Mouse (Mus musculus) lung, embryonic 14.5 days (tissue): ENCODE measurements around the gene Stk38. TPM values are rescaled to one million over a fixed set of nuclear protein-coding genes. Genes with fewer than 3 reads are reported as not detected.

Experiments
- ATAC-seq: fragments of 200-750 bp; cut with Nextera tagmentation; 2 replicates; pipeline ENCODE4 v1.8.0; 2017; ENCODE audit warnings: mild to moderate bottlenecking, moderate TSS enrichment, moderate library complexity; ENCODE audit not compliant: insufficient read depth
- DNase-seq: peaks from one replicate; pipeline ENCODE4 v3.0.0-alpha.2; 2015
- H3K27ac ChIP-seq: fragments of 300-500 bp; sonication (generic); 2 replicates; pipeline ENCODE4 v1.5.1; 2014; ENCODE audit warnings: low read depth, mild to moderate bottlenecking, moderate library complexity
- H3K27me3 ChIP-seq: fragments of 300-500 bp; sonication (generic); 2 replicates; pipeline ENCODE4 v1.6.1; 2014; ENCODE audit warnings: low read length, control low read depth; ENCODE audit not compliant: insufficient read depth
- H3K36me3 ChIP-seq: fragments of 300-500 bp; sonication (generic); 2 replicates; pipeline ENCODE4 v1.6.1; 2014; ENCODE audit warnings: control low read depth; ENCODE audit not compliant: insufficient read depth
- H3K4me1 ChIP-seq: fragments of 300-500 bp; sonication (generic); 2 replicates; pipeline ENCODE4 v1.6.1; 2014; ENCODE audit warnings: antibody characterized with exemption, control low read depth; ENCODE audit not compliant: insufficient read depth
- H3K4me2 ChIP-seq: fragments of 300-500 bp; sonication (generic); 2 replicates; pipeline ENCODE4 v1.6.1; 2014; ENCODE audit warnings: mild to moderate bottlenecking
- H3K4me3 ChIP-seq: fragments of 300-500 bp; sonication (generic); 2 replicates; pipeline ENCODE4 v1.5.1; 2014; ENCODE audit warnings: low read depth, low read length
- H3K9ac ChIP-seq: fragments of 300-500 bp; sonication (generic); 2 replicates; pipeline ENCODE4 v1.6.1; 2014
- H3K9me3 ChIP-seq: fragments of 300-500 bp; sonication (generic); 2 replicates; pipeline ENCODE4 v1.6.1; 2016; ENCODE audit warnings: low read depth, low read length, control low read depth
- CTCF ChIP-seq: IDR thresholded peaks from 2 replicates; pipeline ENCODE4 v1.5.1; 2016; ENCODE audit warnings: antibody characterized with exemption, low read depth
- WGBS: fragments of 180-500 bp; shearing (Covaris S2); extraction: QIAGEN DNeasy Blood & Tissue Kit; methylation state at CpG from one replicate; pipeline ENCODE4 v1.1.7; 2014; 5-methylcytosine and 5-hydroxymethylcytosine counted together
- polyA plus RNA-seq: library from polyadenylated mRNA; unstranded; fragments of >200 nt; fragmentation: Nextera tagmentation; extraction: Ambion mirVana; gene quantifications from 2 replicates; pipeline ENCODE4 v1.2.1, GENCODE M21; 2014

The Stk38 gene
- polyA plus RNA-seq, 1 experiment from 2014 or later = 104 TPM

DNA sequence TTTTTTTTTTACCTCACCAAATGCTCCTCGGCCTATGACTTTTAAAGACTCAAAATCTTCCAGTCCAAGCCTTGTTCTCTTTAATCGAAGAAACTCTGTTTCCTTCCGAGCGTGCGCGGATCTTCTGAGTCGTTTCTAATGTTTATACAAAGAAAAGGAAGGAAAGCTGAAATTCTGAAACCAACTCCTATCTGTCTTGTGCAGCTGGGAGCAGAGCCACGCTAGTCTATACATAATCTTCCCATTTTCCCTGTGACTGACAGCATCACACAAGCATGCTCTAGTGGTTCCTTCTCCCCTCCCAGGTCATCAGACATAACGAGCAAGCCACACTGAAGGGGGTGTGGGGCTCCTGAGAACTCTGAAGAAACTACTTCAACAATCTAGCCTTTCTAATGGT lies 16.5 kb downstream of the Stk38 start:
- Histone ChIP-seq H3K36me3 (peaks cover 69% of the 10 kb centered on the region), H3K4me1 (peaks cover 3% of the 10 kb centered on the region; the same call in 1 of the 2 replicates), H3K9me3 (no peaks in the 10 kb centered on the region), H3K27ac (peak overlapping the region; percentile 58; the same call in 1 of the 2 replicates), H3K27me3 (no peaks in the 10 kb centered on the region), H3K4me2 (no peak overlapping the region), H3K9ac (no peak overlapping the region), H3K4me3 (no peak overlapping the region)
- ATAC-seq (no peak), DNase-seq (peak; percentile 61)
- TF ChIP-seq CTCF = no peak
- 51% methylated on average over 9 of the region's 9 CpGs for WGBS

DNA sequence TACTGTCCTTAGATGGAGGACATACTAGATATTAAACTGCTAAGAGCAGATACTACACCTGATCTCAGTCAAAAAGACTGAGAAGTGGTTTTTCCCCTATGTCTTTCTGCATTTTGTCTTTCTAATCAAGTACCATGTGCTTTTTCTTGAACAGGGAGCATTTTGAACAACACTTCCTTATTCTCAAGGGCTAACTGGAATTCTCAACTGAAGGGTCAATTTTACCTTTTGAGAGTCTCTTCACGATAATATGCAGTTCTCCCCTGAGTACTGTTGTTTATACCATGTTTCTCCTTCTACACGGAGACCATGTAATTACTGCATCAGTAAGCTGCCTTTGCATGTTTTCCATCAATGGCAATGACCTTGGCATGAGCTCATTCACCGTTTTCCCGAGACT lies 17.7 kb downstream of the Stk38 start:
- H3K9ac ChIP-seq = no peak overlapping the region
- no peak for ATAC-seq

DNA sequence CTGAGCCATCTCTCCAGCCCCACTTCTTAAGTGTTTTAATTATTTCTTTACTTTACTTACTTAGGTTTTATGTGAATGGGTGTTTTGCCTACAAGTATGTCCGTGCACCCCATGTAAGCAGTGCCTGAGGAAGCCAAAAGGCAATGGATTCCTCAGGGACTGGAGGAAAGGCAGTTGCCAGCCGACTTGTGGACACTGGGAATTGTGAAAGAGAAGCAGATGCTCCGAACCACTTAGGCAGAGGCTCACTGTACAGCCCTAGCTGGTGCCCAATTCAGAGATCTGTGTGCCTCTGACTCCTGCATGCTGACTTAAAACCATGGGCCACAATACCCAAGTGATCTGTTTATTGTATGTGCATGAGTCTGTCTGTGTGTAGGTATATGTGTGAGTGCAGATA lies 18.8 kb downstream of the Stk38 start:
- Histone ChIP-seq H3K4me3 (no peak overlapping the region), H3K27ac (no peak overlapping the region), H3K36me3 (peaks cover 85% of the 10 kb centered on the region), H3K4me2 (no peak overlapping the region), H3K9ac (no peak overlapping the region), H3K27me3 (no peaks in the 10 kb centered on the region), H3K4me1 (peaks cover 3% of the 10 kb centered on the region; the same call in 1 of the 2 replicates), H3K9me3 (no peaks in the 10 kb centered on the region)
- no peak for DNase-seq
- TF ChIP-seq CTCF = no peak
- WGBS = 84% methylated on average over 3 of the region's 3 CpGs
- no peak for ATAC-seq

More for the DNA sequence above, 17.7 kb downstream of the Stk38 start:
- peaks cover 81% of the 10 kb centered on the region for H3K36me3 ChIP-seq
- no peak for TF ChIP-seq CTCF
- peaks cover 3% of the 10 kb centered on the region; the same call in 1 of the 2 replicates for H3K4me1 ChIP-seq
- no peak for DNase-seq
- H3K27ac ChIP-seq = no peak overlapping the region
- WGBS = 77% methylated on average over 4 of the region's 4 CpGs
- H3K9me3 ChIP-seq = no peaks in the 10 kb centered on the region
- no peak overlapping the region for H3K4me3 ChIP-seq
- no peaks in the 10 kb centered on the region for H3K27me3 ChIP-seq
- H3K4me2 ChIP-seq = no peak overlapping the region

DNA sequence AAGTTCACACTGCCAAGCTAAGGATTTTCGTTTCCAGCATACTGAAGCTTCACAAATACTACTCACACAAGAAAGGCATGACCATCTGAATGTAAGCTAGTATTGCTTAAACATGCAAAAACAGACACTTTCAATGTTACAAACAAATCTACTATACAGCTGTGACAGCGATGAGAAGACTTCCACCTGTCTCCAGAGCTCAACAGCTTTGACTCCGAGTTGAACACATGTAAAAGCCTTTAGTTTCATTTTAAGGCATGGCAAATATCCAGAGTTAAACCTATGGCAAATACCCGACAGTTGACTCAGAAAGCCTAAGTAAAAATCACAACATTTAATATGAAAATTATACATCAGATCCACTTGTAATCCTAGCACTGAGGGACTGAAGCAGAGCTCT lies 19.5 kb downstream of the Stk38 start:
- H3K4me3 ChIP-seq = no peak overlapping the region
- H3K4me2 ChIP-seq = no peak overlapping the region
- no peak overlapping the region for H3K9ac ChIP-seq
- 65% methylated on average over 4 of the region's 4 CpGs for WGBS
- ATAC-seq (no peak), DNase-seq (no peak)
- H3K4me1 ChIP-seq = peaks cover 3% of the 10 kb centered on the region; the same call in 1 of the 2 replicates
- no peaks in the 10 kb centered on the region for H3K27me3 ChIP-seq
- peaks cover 91% of the 10 kb centered on the region for H3K36me3 ChIP-seq
- TF ChIP-seq CTCF = no peak
- H3K27ac ChIP-seq = no peak overlapping the region
- H3K9me3 ChIP-seq = no peaks in the 10 kb centered on the region

DNA sequence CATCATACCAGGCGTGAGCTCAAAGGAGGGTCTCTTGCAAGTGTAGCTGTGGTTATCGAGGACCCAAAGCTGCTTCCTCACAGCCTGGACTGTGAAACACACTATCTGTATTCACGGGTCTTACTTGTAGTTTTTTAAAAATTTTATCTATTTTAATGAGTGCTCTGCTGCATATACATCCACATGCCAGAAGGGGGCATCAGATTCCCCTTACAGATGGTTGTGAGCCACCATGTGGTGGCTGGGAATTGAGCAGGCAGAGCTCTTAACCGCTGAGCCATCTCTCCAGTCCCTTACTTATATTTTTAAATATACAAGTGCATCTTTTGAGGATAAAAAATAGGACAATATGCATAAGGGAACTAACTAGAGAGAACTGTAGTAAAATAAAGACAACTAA lies 20.1 kb downstream of the Stk38 start:
- ATAC-seq = no peak

DNA sequence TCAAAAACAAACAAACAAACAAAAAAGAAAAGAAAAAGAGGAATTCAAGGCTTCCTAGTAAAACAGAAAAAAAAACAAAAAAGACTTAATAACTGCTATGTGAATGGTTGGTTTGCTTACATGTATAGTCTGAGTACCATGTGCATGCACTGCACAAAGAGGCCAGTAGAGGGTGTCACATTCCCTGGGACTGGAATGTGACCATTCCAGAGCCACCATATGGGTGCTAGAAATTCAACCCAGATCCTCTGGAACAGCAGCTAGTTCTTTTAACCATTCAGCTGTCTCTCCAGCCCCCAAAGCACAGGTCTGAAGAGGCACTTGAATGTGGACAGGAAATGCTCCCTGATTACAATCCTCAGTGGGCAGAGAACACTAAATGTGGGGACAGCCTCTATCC lies 21.0 kb downstream of the Stk38 start:
- peak; percentile 64 for TF ChIP-seq CTCF
- no peak for ATAC-seq
- Histone ChIP-seq H3K4me1 (peaks cover 3% of the 10 kb centered on the region; the same call in 1 of the 2 replicates), H3K9me3 (no peaks in the 10 kb centered on the region), H3K27me3 (no peaks in the 10 kb centered on the region), H3K9ac (no peak overlapping the region), H3K4me2 (no peak overlapping the region), H3K27ac (no peak overlapping the region), H3K4me3 (no peak overlapping the region), H3K36me3 (peaks cover 98% of the 10 kb centered on the region)
- DNase-seq = peak; percentile 64

More for the DNA sequence above, 20.1 kb downstream of the Stk38 start:
- 66% methylated on average over 4 of the region's 4 CpGs for WGBS
- peaks cover 94% of the 10 kb centered on the region for H3K36me3 ChIP-seq
- TF ChIP-seq CTCF = peak; percentile 85
- H3K27me3 ChIP-seq = no peaks in the 10 kb centered on the region
- H3K9me3 ChIP-seq = no peaks in the 10 kb centered on the region
- DNase-seq = peak; percentile 81
- H3K27ac ChIP-seq = no peak overlapping the region
- no peak overlapping the region for H3K4me2 ChIP-seq
- H3K4me3 ChIP-seq = no peak overlapping the region
- peaks cover 3% of the 10 kb centered on the region; the same call in 1 of the 2 replicates for H3K4me1 ChIP-seq
- no peak overlapping the region for H3K9ac ChIP-seq

DNA sequence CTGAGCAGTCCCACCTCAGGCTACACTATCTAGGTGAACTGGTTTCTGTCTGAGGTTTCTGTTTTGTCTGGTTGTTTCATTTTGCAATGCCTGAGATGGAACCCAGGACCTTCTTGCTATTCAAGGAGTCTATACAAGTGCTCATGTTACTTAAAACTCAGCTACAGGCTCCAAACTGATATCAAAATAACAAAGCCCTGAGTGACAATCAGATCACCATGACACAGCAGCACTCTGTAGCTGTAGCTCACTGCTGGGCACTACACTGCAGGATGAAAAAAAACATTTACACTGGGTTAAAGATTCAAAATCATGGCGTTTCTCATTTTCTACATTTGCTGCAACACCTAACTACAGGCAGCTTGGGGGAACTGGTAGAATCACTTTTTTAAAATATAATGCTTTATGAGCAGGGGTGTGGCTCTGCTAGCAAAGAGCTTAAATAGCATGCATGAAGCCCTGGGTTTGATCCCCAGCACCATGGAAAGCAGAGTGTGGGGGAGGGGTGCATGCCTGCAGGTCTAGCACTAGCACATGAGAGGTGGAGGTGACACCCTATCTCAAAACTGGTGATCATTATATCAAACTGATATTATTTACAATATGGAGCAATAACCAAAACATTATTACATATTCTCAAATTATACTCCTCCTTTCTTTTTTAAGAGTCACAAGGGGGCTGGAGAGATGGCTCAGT lies 22.9 kb downstream of the Stk38 start:
- ATAC-seq = no peak
- Histone ChIP-seq H3K27me3 (no peaks in the 10 kb centered on the region), H3K9me3 (no peaks in the 10 kb centered on the region), H3K27ac (no peak overlapping the region), H3K4me1 (no peaks in the 10 kb centered on the region), H3K36me3 (peaks cover 93% of the 10 kb centered on the region), H3K4me3 (no peak overlapping the region), H3K4me2 (no peak overlapping the region), H3K9ac (no peak overlapping the region)
- DNase-seq = no peak
- no peak for TF ChIP-seq CTCF
- WGBS = 81% methylated on average over 1 of the region's 1 CpGs
